Mouse (Mus musculus): Measurements from ENCODE around the gene Htatip2. TPM values are rescaled to one million over a fixed set of nuclear protein-coding genes. Genes with fewer than 3 reads are reported as not detected.

Htatip2 gene
- polyA plus RNA-seq, 1 experiment from 2014 or later: 12.5 TPM

DNA sequence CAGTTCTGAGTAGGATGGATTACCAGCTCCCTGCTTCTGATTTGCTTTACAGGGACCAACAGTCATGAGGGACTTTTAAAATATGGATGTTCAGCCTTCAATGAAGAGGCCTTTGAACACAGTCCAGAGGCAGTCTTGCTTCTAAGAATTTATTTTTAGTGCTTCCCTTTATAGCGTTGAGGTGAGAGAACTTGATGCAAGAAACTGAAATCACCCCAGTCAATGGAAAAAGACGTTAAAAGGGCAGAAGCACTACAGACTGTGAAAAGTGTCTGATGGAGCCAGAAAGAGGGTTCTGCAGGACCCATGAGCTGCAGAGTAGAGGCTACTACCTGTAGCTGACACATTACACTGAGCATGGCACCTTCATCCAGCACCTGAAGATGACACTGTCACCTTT, 63.1 kb downstream of the Htatip2 start:
- no peak for DNase-seq
- no peak for ATAC-seq (ENCODE audit: insufficient read depth)
- Histone ChIP-seq H3K4me3 (ENCODE audit: low read depth, low read length) (no peak overlapping the region), H3K4me2 (no peak overlapping the region), H3K9ac (no peak overlapping the region), H3K4me1 (ENCODE audit: insufficient read depth) (no peaks in the 10 kb centered on the region), H3K27me3 (ENCODE audit: insufficient read depth, low read length) (no peaks in the 10 kb centered on the region), H3K27ac (ENCODE audit: low read depth) (no peak overlapping the region), H3K36me3 (ENCODE audit: insufficient read depth) (peaks cover 25% of the 10 kb centered on the region), H3K9me3 (ENCODE audit: low read depth, low read length) (no peaks in the 10 kb centered on the region)
- no peak for TF ChIP-seq CTCF (IDR thresholded peaks at IDR 0.05; ENCODE audit: low read depth)
- WGBS: 79% methylated on average over 2 of the region's 2 CpGs

Other genes with a start within 250 kb of the Htatip2 start
- not detected in 2 replicates for gene Dbx1, start 122.3 kb upstream of the Htatip2 start, polyA plus RNA-seq (2014; fragmentation: Nextera tagmentation; extraction: Ambion mirVana)
- 64.5 and 67.5 TPM in 2 replicates for gene Prmt3, start 19.2 kb downstream of the Htatip2 start, polyA plus RNA-seq (2014; fragmentation: Nextera tagmentation; extraction: Ambion mirVana)
- gene Slc6a5, start 151.0 kb downstream of the Htatip2 start, polyA plus RNA-seq (2014; fragmentation: Nextera tagmentation; extraction: Ambion mirVana): not detected in 2 replicates
- 2.8 and 3.3 TPM in 2 replicates for gene Nell1, start 215.7 kb downstream of the Htatip2 start, polyA plus RNA-seq (2014; fragmentation: Nextera tagmentation; extraction: Ambion mirVana)